Comparison of ENCODE assay signal across 8 mouse cellular contexts in genomic region chr7:117375886-117376309, GRCm38 (mm10). TPM values are rescaled to one million over a fixed set of nuclear protein-coding genes. Genes with fewer than 3 reads are reported as not detected.
DNase-seq lines count a peak whose midpoint lies in the region.

No protein-coding gene starts in this region.

- 35% methylated on average over 9 of the region's 9 CpGs for WGBS in embryonic facial prominence, embryonic 10.5 days

- H3K4me1 ChIP-seq in embryonic facial prominence, embryonic 10.5 days: peaks cover 12% of the 10 kb centered on the region

- H3K9me3 ChIP-seq in embryonic facial prominence, embryonic 10.5 days: no peaks in the 10 kb centered on the region

- DNase-seq in cerebellum, adult 18-20 months: peak; percentile 18 to 25
- DNase-seq in cerebellum, adult 9-11 months: no peak
- peak; percentile 13 to 43 for DNase-seq in urinary bladder, adult 18-20 months (ENCODE audit: low spot score in 2 of 2)
- no peak for DNase-seq in urinary bladder, adult 2 months (ENCODE audit: low spot score)
- peak; percentile 61 for DNase-seq in embryonic facial prominence, embryonic 10.5 days (ENCODE audit: low spot score)
- peak; percentile 55 to 88 for DNase-seq in kidney, postnatal 25 days
- peak; percentile 80 for DNase-seq in lung, postnatal 10 days
- DNase-seq in spleen, adult 18-20 months: peak; percentile 49 to 75

- H3K4me3 ChIP-seq in embryonic facial prominence, embryonic 10.5 days: no peak overlapping the region

- peaks cover 31% of the 10 kb centered on the region for H3K27me3 ChIP-seq in embryonic facial prominence, embryonic 10.5 days (replicated peaks; ENCODE audit: low read depth, poor library complexity, severe bottlenecking)

- H3K27ac ChIP-seq in embryonic facial prominence, embryonic 10.5 days (replicated peaks): no peak overlapping the region

- no peaks in the 10 kb centered on the region for H3K36me3 ChIP-seq in embryonic facial prominence, embryonic 10.5 days (replicated peaks)

RNA-seq across cellular contexts. Expression of gene Xylt1, which starts 4.9 kb away (rescaled TPM):
- 2.3 and 2.5 TPM in 2 replicates for polyA plus RNA-seq in urinary bladder, adult 2 months (2012; rRNA removed)
- 0.84 and 0.86 TPM in 2 replicates for polyA plus RNA-seq in embryonic facial prominence, embryonic 10.5 days (2016; fragmentation: Nextera tagmentation; extraction: Ambion mirVana)

Comparison
In these comparisons a context has a peak if more than half of its experiments do, and no peak if none do; other contexts are left out.
1. DNase-seq: peak in cerebellum, adult 18-20 months (2 of 2), urinary bladder, adult 18-20 months (2 of 2), embryonic facial prominence, embryonic 10.5 days (single experiment), kidney, postnatal 25 days (2 of 2), lung, postnatal 10 days (single experiment) and spleen, adult 18-20 months (2 of 2); none in cerebellum, adult 9-11 months (single experiment) and urinary bladder, adult 2 months (single experiment).